Mouse (Mus musculus) cerebellum, adult 2 months (tissue): ENCODE measurements around the gene Igfbp5.

Source experiments
- CTCF ChIP-seq: fragments of 200-500 bp; IDR thresholded peaks from 2 replicates; pipeline ENCODE4 v1.5.1; 2011; ENCODE audit warnings: low read depth, mild to moderate bottlenecking, control low read depth, low read length, moderate library complexity, borderline replicate concordance; ENCODE audit not compliant: insufficient read depth
- POLR2A ChIP-seq: fragments of 200-500 bp; IDR thresholded peaks from 2 replicates; pipeline ENCODE4 v1.6.1; 2011; ENCODE audit warnings: low read length, control low read depth, borderline replicate concordance; ENCODE audit not compliant: insufficient read depth

GRCm38 (mm10) chr1:72815184-72815583 is 59.5 kb downstream of the Igfbp5 start:
- no peak for TF ChIP-seq POLR2A
- TF ChIP-seq CTCF: no peak
